ENCODE assay signal across 15 mouse cellular contexts in genomic region chr11:79674231-79674630, GRCm38 (mm10).
DNase-seq lines count a peak whose midpoint lies in the region; ATAC-seq and TF ChIP-seq lines count a peak whose summit lies in the region.
"Had no signal": no experiment of that assay in that cellular context is flagged by ENCODE, and none has a peak within 500 bp of the region (broad histone marks: within the 10 kb centered on the region; RNA-seq: fewer than 3 reads in every experiment).

No protein-coding gene starts in this region.

- no peaks in the 10 kb centered on the region for H3K9me3 ChIP-seq in liver, postnatal 0 days (ENCODE audit: low read length)
- H3K9me3 ChIP-seq in midbrain, embryonic 14.5 days (ENCODE audit: control insufficient read depth, low read length): no peaks in the 10 kb centered on the region
- H3K9me3 ChIP-seq: G1E; heart, embryonic 13.5 days; kidney, embryonic 15.5 days; limb, embryonic 12.5 days; lung, embryonic 15.5 days; midbrain, embryonic 13.5 days had no signal

- H3K4me2 ChIP-seq in liver, postnatal 0 days (ENCODE audit: low read depth, low read length): no peak overlapping the region
- no peak overlapping the region for H3K4me2 ChIP-seq in midbrain, embryonic 14.5 days (ENCODE audit: low read length)
- H3K4me2 ChIP-seq: heart, embryonic 13.5 days; kidney, embryonic 15.5 days; limb, embryonic 12.5 days; lung, embryonic 15.5 days; midbrain, embryonic 13.5 days had no signal

- H3K36me3 ChIP-seq in liver, postnatal 0 days (replicated peaks; ENCODE audit: insufficient read depth, low read length): no peaks in the 10 kb centered on the region
- H3K36me3 ChIP-seq in midbrain, embryonic 14.5 days (ENCODE audit: control insufficient read depth, insufficient read depth, low read length): no peaks in the 10 kb centered on the region
- H3K36me3 ChIP-seq: G1E; heart, embryonic 13.5 days; kidney, embryonic 15.5 days; limb, embryonic 12.5 days; lung, embryonic 15.5 days; midbrain, embryonic 13.5 days had no signal

- H3K4me1 ChIP-seq in bone marrow, adult 2 months (ENCODE audit: control insufficient read depth, insufficient read depth, low read length): peaks cover 7% of the 10 kb centered on the region
- H3K4me1 ChIP-seq in liver, postnatal 0 days (ENCODE audit: insufficient read depth): peaks cover 40% of the 10 kb centered on the region
- H3K4me1 ChIP-seq in midbrain, embryonic 14.5 days (ENCODE audit: control insufficient read depth, insufficient read depth, low read length): peaks cover 24% of the 10 kb centered on the region

- peak; percentile 48 for DNase-seq in kidney, adult 11 months
- no peak for DNase-seq in kidney, postnatal 14 days
- peak; percentile 57 for DNase-seq in 416B (ENCODE audit: low read depth)
- DNase-seq in liver, postnatal 0 days: peak; percentile 42
- DNase-seq in urinary bladder, postnatal 36 days (ENCODE audit: low spot score in 2 of 2): no peak
- no peak for DNase-seq in midbrain, embryonic 14.5 days

- no peak for TF ChIP-seq CTCF in bone marrow, adult 2 months (IDR thresholded peaks at IDR 0.05; ENCODE audit: control insufficient read depth, insufficient read depth, low read length)
- TF ChIP-seq CTCF in liver, postnatal 0 days (IDR thresholded peaks at IDR 0.05; ENCODE audit: low read depth): no peak

- no peaks in the 10 kb centered on the region for H3K27me3 ChIP-seq in liver, postnatal 0 days (ENCODE audit: insufficient read depth, low read length)
- H3K27me3 ChIP-seq in midbrain, embryonic 14.5 days (ENCODE audit: control insufficient read depth, insufficient read depth, low read length): no peaks in the 10 kb centered on the region
- H3K27me3 ChIP-seq: heart, embryonic 13.5 days; kidney, embryonic 15.5 days; limb, embryonic 12.5 days; lung, embryonic 15.5 days; midbrain, embryonic 13.5 days had no signal

- H3K4me3 ChIP-seq in bone marrow, adult 2 months (replicated peaks; ENCODE audit: control insufficient read depth, low read depth, low read length): no peak overlapping the region
- H3K4me3 ChIP-seq in liver, postnatal 0 days (ENCODE audit: low read depth, low read length): no peak overlapping the region
- H3K4me3 ChIP-seq in midbrain, embryonic 14.5 days (replicated peaks; ENCODE audit: low read depth, low read length): no peak overlapping the region
- H3K4me3 ChIP-seq: heart, embryonic 13.5 days; kidney, embryonic 15.5 days; limb, embryonic 12.5 days; lung, embryonic 15.5 days; midbrain, embryonic 13.5 days had no signal

- no peak overlapping the region for H3K9ac ChIP-seq in liver, postnatal 0 days (replicated peaks)
- H3K9ac ChIP-seq in midbrain, embryonic 14.5 days (replicated peaks; ENCODE audit: low read length): no peak overlapping the region
- H3K9ac ChIP-seq: heart, embryonic 13.5 days; kidney, embryonic 15.5 days; limb, embryonic 12.5 days; lung, embryonic 15.5 days; midbrain, embryonic 13.5 days had no signal

- ATAC-seq in liver, postnatal 0 days: peak; percentile 68
- no peak for ATAC-seq in midbrain, embryonic 14.5 days (ENCODE audit: low FRiP score, low TSS enrichment)
- ATAC-seq: forebrain, embryonic 16.5 days; midbrain, embryonic 13.5 days had no signal

- TF ChIP-seq POLR2A in bone marrow, adult 2 months (IDR thresholded peaks at IDR 0.05; ENCODE audit: borderline replicate concordance, control insufficient read depth, low read depth, low read length): no peak

- 33% methylated on average over 3 of the region's 3 CpGs for WGBS in bone marrow, adult 2 months
- WGBS in liver, postnatal 0 days (ENCODE audit: insufficient replicate concordance): 42% methylated on average over 3 of the region's 3 CpGs
- WGBS in midbrain, embryonic 14.5 days: 93% methylated on average over 3 of the region's 3 CpGs

- peak overlapping the region; percentile 38 for H3K27ac ChIP-seq in bone marrow, adult 2 months (ENCODE audit: control insufficient read depth, insufficient read depth, low read depth, low read length, poor library complexity)
- peak overlapping the region; percentile 67; the same call in 1 of the 2 replicates for H3K27ac ChIP-seq in liver, postnatal 0 days (ENCODE audit: low read depth)
- H3K27ac ChIP-seq in midbrain, embryonic 14.5 days (replicated peaks; ENCODE audit: low read depth, low read length): no peak overlapping the region
- H3K27ac ChIP-seq: heart, embryonic 13.5 days; kidney, embryonic 15.5 days; limb, embryonic 12.5 days; lung, embryonic 15.5 days; macrophage; midbrain, embryonic 13.5 days had no signal

- no peak for TF ChIP-seq EP300 in liver, postnatal 0 days (IDR thresholded peaks at IDR 0.05; ENCODE audit: low read depth)

Comparison
In these comparisons a context has a peak if more than half of its experiments do, and no peak if none do; other contexts are left out.
1. DNase-seq: peak in kidney, adult 11 months (single experiment), 416B (single experiment) and liver, postnatal 0 days (single experiment); none in kidney, postnatal 14 days (single experiment), urinary bladder, postnatal 36 days (0 of 2) and midbrain, embryonic 14.5 days (single experiment).